Mouse (Mus musculus) midbrain, embryonic 12.5 days (tissue): ENCODE measurements at regions not wholly inside any gene's neighbourhood (a gene's known extent, or its start where the extent isn't known, plus 50 kb on each side); places are given as distances from the start of the nearest gene placed in this dataset.
A peak's percentile ranks its signal among the peaks of the same experiment; 100 is the strongest.

Source experiments
- ATAC-seq: fragments of 200-750 bp; cut with Nextera tagmentation; 2 replicates; pipeline ENCODE4 v1.8.0; 2017; ENCODE audit warnings: low read depth, moderate TSS enrichment, moderate library complexity; ENCODE audit not compliant: low FRiP score
- H3K27ac ChIP-seq: fragments of 300-500 bp; sonication (generic); replicated peaks from 2 replicates; pipeline ENCODE4 v1.5.1; 2016; ENCODE audit warnings: mild to moderate bottlenecking
- H3K27me3 ChIP-seq: fragments of 300-500 bp; sonication (generic); 2 replicates; pipeline ENCODE4 v1.6.1; 2016; ENCODE audit warnings: mild to moderate bottlenecking
- H3K36me3 ChIP-seq: fragments of 300-500 bp; sonication (generic); 2 replicates; pipeline ENCODE4 v1.6.1; 2016
- H3K4me1 ChIP-seq: fragments of 300-500 bp; sonication (generic); 2 replicates; pipeline ENCODE4 v1.6.1; 2016
- H3K4me2 ChIP-seq: fragments of 300-500 bp; sonication (generic); replicated peaks from 2 replicates; pipeline ENCODE4 v1.6.1; 2016; ENCODE audit warnings: mild to moderate bottlenecking, moderate library complexity
- H3K4me3 ChIP-seq: fragments of 300-500 bp; sonication (generic); 2 replicates; pipeline ENCODE4 v1.5.1; 2016; ENCODE audit warnings: mild to moderate bottlenecking
- H3K9ac ChIP-seq: fragments of 300-500 bp; sonication (generic); replicated peaks from 2 replicates; pipeline ENCODE4 v1.6.1; 2016; ENCODE audit warnings: mild to moderate bottlenecking, moderate library complexity
- H3K9me3 ChIP-seq: fragments of 300-500 bp; sonication (generic); 2 replicates; pipeline ENCODE4 v1.6.1; 2016; ENCODE audit warnings: mild to moderate bottlenecking
- WGBS: fragments of 180-500 bp; shearing (Covaris S2); methylation state at CpG from one replicate; pipeline ENCODE4 v1.1.7; 2016; 5-methylcytosine and 5-hydroxymethylcytosine counted together

- Histone ChIP-seq H3K4me3 (0 out of 2 replicates have a peak overlapping the region, but pooled peaks have one; percentile 0), H3K4me1 (peaks cover 12% of the 10 kb centered on the region), H3K9me3 (no peaks in the 10 kb centered on the region), H3K36me3 (no peaks in the 10 kb centered on the region), H3K9ac (0 out of 2 replicates have a peak overlapping the region, but pooled peaks have one; percentile 2), H3K27me3 (no peaks in the 10 kb centered on the region), H3K27ac (peak overlapping the region; percentile 44), H3K4me2 (peak overlapping the region; percentile 39)
- WGBS, result 3% methylated on average over 13 of the region's 13 CpGs
- ATAC-seq, result peak; percentile 92
Measured at GRCm38 (mm10) chr9:27728652-27729557, 61.7 kb upstream of the Opcml start.

- Histone ChIP-seq H3K9ac (no peak overlapping the region), H3K4me2 (no peak overlapping the region), H3K4me1 (peaks cover 12% of the 10 kb centered on the region), H3K9me3 (no peaks in the 10 kb centered on the region), H3K36me3 (no peaks in the 10 kb centered on the region), H3K27ac (0 out of 2 replicates have a peak overlapping the region, but pooled peaks have one; percentile 44), H3K27me3 (no peaks in the 10 kb centered on the region), H3K4me3 (no peak overlapping the region)
- 0 out of 2 replicates have a peak, but pooled peaks have one; percentile 44 for ATAC-seq
- 52% methylated on average over 1 of the region's 1 CpGs for WGBS
Measured at GRCm38 (mm10) chr9:27729558-27729889, 61.1 kb upstream of the Opcml start.

- ATAC-seq, result no peak
- Histone ChIP-seq H3K4me3 (no peak overlapping the region), H3K4me2 (no peak overlapping the region), H3K27me3 (no peaks in the 10 kb centered on the region), H3K9me3 (no peaks in the 10 kb centered on the region), H3K4me1 (no peaks in the 10 kb centered on the region), H3K27ac (no peak overlapping the region), H3K9ac (no peak overlapping the region), H3K36me3 (no peaks in the 10 kb centered on the region)
- WGBS, result 27% methylated on average over 3 of the region's 3 CpGs
Measured at GRCm38 (mm10) chr9:27739287-27739686, 51.3 kb upstream of the Opcml start.
